Mouse (Mus musculus) stomach, embryonic 16.5 days (tissue): ENCODE data around the gene Gm49387. TPM values are rescaled to one million over a fixed set of nuclear protein-coding genes. Genes with fewer than 3 reads are reported as not detected.

Experiments used
- ATAC-seq: fragments of 200-750 bp; cut with Nextera tagmentation; 2 replicates; pipeline ENCODE4 v1.8.0; 2017; ENCODE audit warnings: moderate number of reproducible peaks, moderate TSS enrichment; ENCODE audit not compliant: insufficient read depth, low FRiP score
- H3K27ac ChIP-seq: fragments of 300-500 bp; sonication (generic); 2 replicates; pipeline ENCODE4 v1.5.1; 2014; ENCODE audit warnings: low read length
- H3K27me3 ChIP-seq: fragments of 300-500 bp; sonication (generic); 2 replicates; pipeline ENCODE4 v1.6.1; 2014; ENCODE audit warnings: low read length, control low read depth, mixed read lengths; ENCODE audit not compliant: control insufficient read depth, insufficient read depth
- H3K36me3 ChIP-seq: fragments of 300-500 bp; sonication (generic); 2 replicates; pipeline ENCODE4 v1.6.1; 2014; ENCODE audit warnings: low read length; ENCODE audit not compliant: control insufficient read depth, insufficient read depth
- H3K4me1 ChIP-seq: fragments of 300-500 bp; sonication (generic); 2 replicates; pipeline ENCODE4 v1.6.1; 2014; ENCODE audit warnings: low read length, control low read depth, mixed read lengths; ENCODE audit not compliant: control insufficient read depth, insufficient read depth
- H3K4me2 ChIP-seq: fragments of 300-500 bp; sonication (generic); 2 replicates; pipeline ENCODE4 v1.6.1; 2014; ENCODE audit warnings: low read depth, low read length, mixed read lengths
- H3K4me3 ChIP-seq: fragments of 300-500 bp; sonication (generic); replicated peaks from 2 replicates; pipeline ENCODE4 v1.5.1; 2014; ENCODE audit warnings: mild to moderate bottlenecking, low read length
- H3K9ac ChIP-seq: fragments of 300-500 bp; sonication (generic); 2 replicates; pipeline ENCODE4 v1.6.1; 2014; ENCODE audit warnings: low read length
- H3K9me3 ChIP-seq: fragments of 300-500 bp; sonication (generic); replicated peaks from 2 replicates; pipeline ENCODE4 v1.6.1; 2016; ENCODE audit warnings: low read length, control low read depth; ENCODE audit not compliant: control insufficient read depth
- WGBS: fragments of 180-500 bp; shearing (Covaris S2); extraction: QIAGEN DNeasy Blood & Tissue Kit; methylation state at CpG from one replicate; pipeline ENCODE4 v1.1.7; 2014; 5-methylcytosine and 5-hydroxymethylcytosine counted together
- polyA plus RNA-seq: library from polyadenylated mRNA; unstranded; fragments of >200 nt; fragmentation: Nextera tagmentation; extraction: Ambion mirVana; gene quantifications from 2 replicates; pipeline ENCODE4 v1.2.1, GENCODE M21; 2015

The Gm49387 gene
- polyA plus RNA-seq, 1 experiment from 2014 or later = 0.77 TPM

DNA sequence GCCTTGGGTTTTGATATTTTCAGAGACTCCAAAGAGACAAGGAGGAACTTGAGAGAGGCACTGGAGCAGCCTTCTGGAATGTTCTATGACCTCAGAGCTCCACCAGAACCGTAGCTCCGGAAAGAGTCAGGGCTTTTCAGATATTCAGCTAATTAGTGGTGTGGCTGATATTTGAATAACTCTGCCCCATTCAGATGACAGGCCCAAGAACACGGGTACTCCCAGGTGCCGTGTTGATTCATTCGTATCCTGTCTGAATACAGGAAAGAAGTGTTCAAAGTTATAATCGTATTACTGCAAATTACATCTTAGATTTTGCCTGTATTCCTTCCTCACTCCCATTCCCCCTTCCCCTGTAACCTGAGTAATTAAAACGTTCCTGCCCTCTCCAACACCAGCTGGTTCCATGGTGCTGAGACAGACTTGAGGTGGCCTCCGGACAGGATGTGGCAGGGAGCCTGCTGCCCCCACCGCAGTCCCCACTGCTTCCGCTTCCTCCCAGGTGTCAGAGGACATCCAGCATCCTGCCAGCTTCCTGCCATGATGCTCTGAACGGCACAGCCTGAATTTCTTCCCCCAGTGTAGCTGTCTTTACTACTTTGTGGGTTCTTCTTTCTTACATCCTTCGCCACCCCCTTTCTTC, 109.1 kb downstream of the Gm49387 start:
- no peak overlapping the region for H3K27ac ChIP-seq
- no peak overlapping the region for H3K4me3 ChIP-seq
- ATAC-seq = no peak
- WGBS = 53% methylated on average over 12 of the region's 12 CpGs
- no peaks in the 10 kb centered on the region for H3K27me3 ChIP-seq
- no peaks in the 10 kb centered on the region for H3K4me1 ChIP-seq
- H3K4me2 ChIP-seq = no peak overlapping the region
- no peaks in the 10 kb centered on the region for H3K9me3 ChIP-seq
- H3K9ac ChIP-seq = no peak overlapping the region
- no peaks in the 10 kb centered on the region for H3K36me3 ChIP-seq

DNA sequence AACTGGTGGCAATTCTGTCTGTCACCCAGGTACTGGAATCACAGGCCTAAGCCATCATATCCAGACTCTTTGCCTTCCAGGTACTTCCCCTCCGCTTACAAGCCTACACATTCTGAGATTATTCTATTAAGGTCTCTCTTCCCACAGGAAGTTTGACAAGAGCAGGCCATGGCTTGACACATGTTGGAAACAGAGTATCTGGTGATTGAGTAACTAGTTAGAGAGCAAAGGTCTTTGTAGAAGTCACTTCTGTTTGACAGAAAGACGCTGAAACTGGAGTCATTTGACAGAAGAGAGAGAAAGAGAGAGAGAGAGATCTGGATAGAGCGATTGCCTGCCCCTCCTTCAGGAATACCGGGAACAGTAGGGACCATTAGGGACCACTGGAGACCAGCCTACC, 109.8 kb downstream of the Gm49387 start:
- WGBS = 72% methylated on average over 4 of the region's 4 CpGs
- no peak for ATAC-seq
- H3K27ac ChIP-seq = no peak overlapping the region

DNA sequence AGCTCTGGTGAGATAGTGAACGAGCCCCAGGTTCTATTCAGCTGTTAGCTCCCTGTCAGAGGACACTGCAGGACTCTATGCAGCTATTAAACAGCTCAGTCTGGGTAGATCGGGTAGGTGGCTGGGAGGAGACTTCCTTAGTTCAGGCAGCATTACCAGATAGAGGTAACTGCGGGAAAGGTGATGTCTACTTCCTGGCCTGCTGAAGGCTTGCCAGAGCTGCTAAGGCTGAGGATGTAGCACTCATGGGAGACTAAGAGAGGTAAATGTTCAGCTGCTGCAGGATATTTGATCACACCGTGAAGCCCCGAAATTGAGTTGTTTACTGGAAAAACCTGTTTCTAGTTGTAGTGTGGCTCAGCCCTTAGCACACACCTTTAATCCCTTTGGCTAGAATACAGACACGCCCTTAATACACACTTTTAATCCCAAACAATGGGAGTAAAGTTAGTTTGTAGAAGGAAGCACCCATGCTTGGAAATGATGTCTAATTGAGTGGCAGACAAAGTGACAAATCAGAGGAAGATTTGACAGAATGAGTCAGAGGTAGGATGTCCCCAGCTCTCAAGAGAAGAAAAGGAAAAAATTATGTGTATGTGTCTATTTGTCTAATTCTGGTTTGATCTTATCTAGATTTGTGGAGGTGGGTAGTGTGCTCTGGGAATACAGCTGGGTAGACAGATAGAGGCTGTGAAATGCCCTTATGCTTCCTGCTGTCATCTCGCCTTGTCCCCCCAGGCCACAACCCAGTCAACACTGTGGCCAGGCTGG, 115.5 kb downstream of the Gm49387 start:
- H3K27me3 ChIP-seq = no peaks in the 10 kb centered on the region
- H3K4me1 ChIP-seq = no peaks in the 10 kb centered on the region
- H3K4me3 ChIP-seq = no peak overlapping the region
- no peaks in the 10 kb centered on the region for H3K9me3 ChIP-seq
- H3K9ac ChIP-seq = no peak overlapping the region
- no peak overlapping the region for H3K27ac ChIP-seq
- H3K36me3 ChIP-seq = no peaks in the 10 kb centered on the region
- 71% methylated on average over 7 of the region's 7 CpGs for WGBS
- ATAC-seq = no peak
- H3K4me2 ChIP-seq = no peak overlapping the region

More for the DNA sequence above, 109.8 kb downstream of the Gm49387 start:
- Histone ChIP-seq H3K4me2 (no peak overlapping the region), H3K36me3 (no peaks in the 10 kb centered on the region), H3K4me1 (no peaks in the 10 kb centered on the region), H3K27me3 (no peaks in the 10 kb centered on the region), H3K9me3 (no peaks in the 10 kb centered on the region), H3K9ac (no peak overlapping the region), H3K4me3 (no peak overlapping the region)

DNA sequence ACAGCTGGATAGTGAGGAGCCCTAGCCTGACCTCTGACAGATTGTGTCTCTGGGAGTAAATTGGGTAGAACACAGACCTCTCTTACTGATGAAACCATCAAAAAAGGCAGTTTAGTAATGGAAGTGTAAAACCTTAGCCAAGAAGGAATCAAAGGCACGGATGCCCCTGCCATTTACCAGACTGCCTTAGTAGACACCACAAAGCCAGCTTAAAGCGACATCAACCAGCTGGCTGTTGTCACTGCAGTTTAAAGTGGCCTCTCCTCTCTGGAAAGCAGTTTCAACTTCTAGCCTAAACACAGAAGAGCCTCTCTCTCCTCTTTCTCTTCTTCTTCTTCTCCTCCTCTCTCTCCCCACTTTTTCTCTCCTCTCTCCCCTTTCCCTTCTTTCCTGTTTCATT, 119.4 kb downstream of the Gm49387 start:
- no peaks in the 10 kb centered on the region for H3K36me3 ChIP-seq
- H3K4me2 ChIP-seq = no peak overlapping the region
- WGBS = 50% methylated on average over 2 of the region's 2 CpGs
- no peaks in the 10 kb centered on the region for H3K27me3 ChIP-seq
- peaks cover 4% of the 10 kb centered on the region; the same call in 1 of the 2 replicates for H3K4me1 ChIP-seq
- no peak for ATAC-seq
- H3K9me3 ChIP-seq = no peaks in the 10 kb centered on the region
- no peak overlapping the region for H3K27ac ChIP-seq
- H3K9ac ChIP-seq = no peak overlapping the region
- H3K4me3 ChIP-seq = no peak overlapping the region

GRCm38 (mm10) chr14:31519165-31519564, 121.5 kb downstream of the Gm49387 start:
- Histone ChIP-seq H3K4me2 (peak overlapping the region; percentile 33; the same call in 1 of the 2 replicates), H3K4me3 (no peak overlapping the region), H3K27me3 (no peaks in the 10 kb centered on the region), H3K27ac (no peak overlapping the region), H3K9me3 (peaks cover 6% of the 10 kb centered on the region; the same call in 1 of the 2 replicates), H3K4me1 (peaks cover 4% of the 10 kb centered on the region; the same call in 1 of the 2 replicates), H3K9ac (no peak overlapping the region), H3K36me3 (no peaks in the 10 kb centered on the region)
- 24% methylated on average over 3 of the region's 3 CpGs for WGBS
- ATAC-seq = peak; percentile 75; the same call in 1 of the 2 replicates

GRCm38 (mm10) chr14:31515895-31516294, 124.8 kb downstream of the Gm49387 start:
- H3K9me3 ChIP-seq = peaks cover 7% of the 10 kb centered on the region; the same call in 1 of the 2 replicates
- no peak overlapping the region for H3K4me2 ChIP-seq
- peaks cover 4% of the 10 kb centered on the region; the same call in 1 of the 2 replicates for H3K4me1 ChIP-seq
- no peak overlapping the region for H3K4me3 ChIP-seq
- WGBS = 88% methylated on average over 2 of the region's 2 CpGs
- ATAC-seq = no peak
- H3K9ac ChIP-seq = no peak overlapping the region
- H3K27ac ChIP-seq = no peak overlapping the region
- no peaks in the 10 kb centered on the region for H3K27me3 ChIP-seq
- H3K36me3 ChIP-seq = no peaks in the 10 kb centered on the region

DNA sequence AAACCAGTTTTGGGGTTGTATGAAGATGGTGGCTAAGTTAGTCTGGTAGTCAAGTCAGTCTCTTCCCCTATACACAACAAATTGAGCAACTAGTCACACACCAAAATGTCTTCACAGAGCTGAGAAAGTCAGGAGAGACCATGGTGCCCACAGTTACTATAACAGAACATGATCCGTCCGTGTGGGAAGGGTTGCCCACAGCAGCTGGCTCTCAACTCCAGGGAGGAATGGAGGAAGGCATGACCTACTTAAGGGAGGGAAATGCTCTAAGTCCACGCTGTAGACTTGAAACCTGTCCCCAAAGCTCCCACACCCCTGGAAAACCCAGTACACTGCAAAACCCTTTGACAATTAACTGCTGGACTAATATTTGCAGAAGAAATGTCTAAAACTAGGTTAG, 130.4 kb downstream of the Gm49387 start:
- Histone ChIP-seq H3K9ac (no peak overlapping the region), H3K9me3 (peaks cover 7% of the 10 kb centered on the region; the same call in 1 of the 2 replicates), H3K36me3 (peaks cover 26% of the 10 kb centered on the region), H3K4me2 (no peak overlapping the region), H3K4me3 (no peak overlapping the region), H3K27ac (no peak overlapping the region), H3K4me1 (no peaks in the 10 kb centered on the region), H3K27me3 (no peaks in the 10 kb centered on the region)
- no peak for ATAC-seq
- 86% methylated on average over 3 of the region's 3 CpGs for WGBS

GRCm38 (mm10) chr14:31509911-31510310, 130.8 kb downstream of the Gm49387 start:
- peaks cover 26% of the 10 kb centered on the region for H3K36me3 ChIP-seq
- H3K27ac ChIP-seq = no peak overlapping the region
- no peak for ATAC-seq
- peaks cover 7% of the 10 kb centered on the region; the same call in 1 of the 2 replicates for H3K9me3 ChIP-seq
- 95% methylated on average over 2 of the region's 2 CpGs for WGBS
- no peak overlapping the region for H3K9ac ChIP-seq
- no peak overlapping the region for H3K4me2 ChIP-seq
- H3K27me3 ChIP-seq = no peaks in the 10 kb centered on the region
- H3K4me3 ChIP-seq = no peak overlapping the region
- H3K4me1 ChIP-seq = no peaks in the 10 kb centered on the region

DNA sequence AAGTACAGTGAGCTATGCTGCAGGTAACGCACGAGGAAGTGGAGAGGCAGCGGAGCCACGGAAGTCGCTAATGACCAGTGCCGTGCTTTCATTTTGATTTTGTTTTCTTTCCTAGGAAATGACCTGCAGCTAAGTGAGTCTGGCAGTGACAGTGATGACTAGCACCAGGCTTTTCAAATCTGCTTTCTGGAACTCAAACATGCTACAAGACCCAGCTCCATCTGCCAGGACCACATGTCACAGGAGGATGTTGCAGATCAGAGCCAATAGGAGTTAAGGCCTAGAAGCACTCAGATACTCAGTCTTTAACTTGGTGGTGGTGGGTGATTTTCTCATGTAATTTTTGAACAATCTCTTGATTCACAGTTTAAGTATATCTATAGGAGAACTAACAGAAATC, 134.2 kb downstream of the Gm49387 start:
- no peak overlapping the region for H3K4me2 ChIP-seq
- no peak overlapping the region for H3K4me3 ChIP-seq
- no peak for ATAC-seq
- no peak overlapping the region for H3K9ac ChIP-seq
- 88% methylated on average over 6 of the region's 6 CpGs for WGBS
- H3K9me3 ChIP-seq = no peaks in the 10 kb centered on the region
- peaks cover 42% of the 10 kb centered on the region for H3K36me3 ChIP-seq
- no peaks in the 10 kb centered on the region for H3K4me1 ChIP-seq
- H3K27ac ChIP-seq = no peak overlapping the region
- H3K27me3 ChIP-seq = no peaks in the 10 kb centered on the region
